Mouse (Mus musculus): ENCODE data around the gene Peli3. TPM values are rescaled to one million over a fixed set of nuclear protein-coding genes. Genes with fewer than 3 reads are reported as not detected.
"Not testable (repeated sequence)": the region's sequence is repeated elsewhere in the genome, so short reads cannot be mapped to it uniquely, and the experiment has no call there.

Peli3 gene
- polyA plus RNA-seq (2016; fragmentation: Nextera tagmentation; extraction: Ambion mirVana), result 1.5 and 1.9 TPM in 2 replicates

GRCm38 (mm10) chr19:4942551-4943252 lies at the start of gene Peli3:
TSS of gene Peli3 (minus strand) at chr19:4943127.
- under 1% methylated on average over 55 of the region's 55 CpGs for WGBS
- H3K27ac ChIP-seq (replicated peaks), result peak within 1 kb of the TSS; percentile 72
- peak within 1 kb of the TSS; percentile 82 for H3K4me3 ChIP-seq
- H3K36me3 ChIP-seq, result no peaks in the 10 kb centered on the region
- H3K9me3 ChIP-seq (replicated peaks), result no peaks in the 10 kb centered on the region
- DNase-seq (ENCODE audit: low spot score), result peak; percentile 87
- H3K27me3 ChIP-seq (ENCODE audit: low read depth, poor library complexity, severe bottlenecking), result peaks cover 28% of the 10 kb centered on the region
- H3K4me1 ChIP-seq, result peaks cover 17% of the 10 kb centered on the region

- Histone ChIP-seq H3K9me3 (replicated peaks) (no peaks in the 10 kb centered on the region), H3K27ac (replicated peaks) (no peak overlapping the region), H3K36me3 (no peaks in the 10 kb centered on the region), H3K27me3 (ENCODE audit: low read depth, poor library complexity, severe bottlenecking) (peaks cover 69% of the 10 kb centered on the region), H3K4me1 (peaks cover 15% of the 10 kb centered on the region), H3K4me3 (no peak overlapping the region)
- WGBS, result 21% methylated on average over 8 of the region's 8 CpGs
- peak; percentile 28 for DNase-seq (ENCODE audit: low spot score)
Observed at GRCm38 (mm10) chr19:4992371-4992770, 49.4 kb upstream of the Peli3 start.

- no peak overlapping the region for H3K27ac ChIP-seq (replicated peaks)
- peaks cover 15% of the 10 kb centered on the region for H3K4me1 ChIP-seq
- no peaks in the 10 kb centered on the region for H3K9me3 ChIP-seq (replicated peaks)
- peaks cover 80% of the 10 kb centered on the region for H3K27me3 ChIP-seq (ENCODE audit: low read depth, poor library complexity, severe bottlenecking)
- no peaks in the 10 kb centered on the region for H3K36me3 ChIP-seq
- no peak for DNase-seq (ENCODE audit: low spot score)
- peak overlapping the region; percentile 35 for H3K4me3 ChIP-seq
- 1% methylated on average over 21 of the region's 22 CpGs for WGBS
Observed at GRCm38 (mm10) chr19:4990716-4991115, 47.8 kb upstream of the Peli3 start.

- peaks cover 15% of the 10 kb centered on the region for H3K4me1 ChIP-seq
- no peak within 1 kb of the TSS for H3K27ac ChIP-seq (replicated peaks)
- no peaks in the 10 kb centered on the region for H3K36me3 ChIP-seq
- no peaks in the 10 kb centered on the region for H3K9me3 ChIP-seq (replicated peaks)
- peaks cover 85% of the 10 kb centered on the region for H3K27me3 ChIP-seq (ENCODE audit: low read depth, poor library complexity, severe bottlenecking)
- 17% methylated on average over 4 of the region's 4 CpGs for WGBS
- peak within 1 kb of the TSS; percentile 46 for H3K4me3 ChIP-seq
- no peak for DNase-seq (ENCODE audit: low spot score)
Observed at GRCm38 (mm10) chr19:4990256-4990625, 47.3 kb upstream of the Peli3 start, which contains the start of gene Npas4. TSS of gene Npas4 (minus strand) at chr19:4990316.

GRCm38 (mm10) chr19:4989434-4990255 lies 46.7 kb upstream of the Peli3 start:
- no peak for DNase-seq (ENCODE audit: low spot score)
- Histone ChIP-seq H3K9me3 (replicated peaks) (no peaks in the 10 kb centered on the region), H3K27ac (replicated peaks) (no peak overlapping the region), H3K36me3 (no peaks in the 10 kb centered on the region), H3K4me1 (peaks cover 15% of the 10 kb centered on the region), H3K27me3 (ENCODE audit: low read depth, poor library complexity, severe bottlenecking) (peaks cover 91% of the 10 kb centered on the region), H3K4me3 (peak overlapping the region; percentile 46)
- 15% methylated on average over 47 of the region's 47 CpGs for WGBS

- Histone ChIP-seq H3K36me3 (no peaks in the 10 kb centered on the region), H3K4me3 (no peak overlapping the region; the same call in 1 of the 2 replicates), H3K4me1 (peaks cover 15% of the 10 kb centered on the region), H3K27ac (replicated peaks) (no peak overlapping the region), H3K27me3 (ENCODE audit: low read depth, poor library complexity, severe bottlenecking) (peaks cover 97% of the 10 kb centered on the region), H3K9me3 (replicated peaks) (no peaks in the 10 kb centered on the region)
- peak; percentile 91 for DNase-seq (ENCODE audit: low spot score)
- WGBS, result 3% methylated on average over 13 of the region's 13 CpGs
Observed at GRCm38 (mm10) chr19:4989013-4989412, 46.1 kb upstream of the Peli3 start.

- Histone ChIP-seq H3K4me1 (no peaks in the 10 kb centered on the region), H3K9me3 (replicated peaks) (no peaks in the 10 kb centered on the region)
- DNase-seq (ENCODE audit: low spot score), result peak; percentile 35
Observed at GRCm38 (mm10) chr19:4981767-4982166, 38.8 kb upstream of the Peli3 start.

GRCm38 (mm10) chr19:4968236-4968635 lies 25.3 kb upstream of the Peli3 start:
- 89% methylated on average over 2 of the region's 2 CpGs for WGBS
- no peak overlapping the region for H3K27ac ChIP-seq (replicated peaks)
- peaks cover 3% of the 10 kb centered on the region for H3K4me1 ChIP-seq
- no peak overlapping the region for H3K4me3 ChIP-seq
- no peak for DNase-seq (ENCODE audit: low spot score)
- peaks cover 39% of the 10 kb centered on the region for H3K36me3 ChIP-seq
- no peaks in the 10 kb centered on the region for H3K9me3 ChIP-seq (replicated peaks)
- no peaks in the 10 kb centered on the region for H3K27me3 ChIP-seq (ENCODE audit: low read depth, poor library complexity, severe bottlenecking)

More at GRCm38 (mm10) chr19:4981767-4982166, 38.8 kb upstream of the Peli3 start:
- Histone ChIP-seq H3K36me3 (no peaks in the 10 kb centered on the region), H3K4me3 (no peak overlapping the region), H3K27me3 (ENCODE audit: low read depth, poor library complexity, severe bottlenecking) (peaks cover 41% of the 10 kb centered on the region), H3K27ac (replicated peaks) (no peak overlapping the region)

GRCm38 (mm10) chr19:4961928-4962601 lies 19.1 kb upstream of the Peli3 start, which contains the start of gene Mrpl11:
TSS of gene Mrpl11 (plus strand) at chr19:4962147.
- Histone ChIP-seq H3K4me1 (peaks cover 10% of the 10 kb centered on the region), H3K27ac (replicated peaks) (peak within 1 kb of the TSS; percentile 95), H3K27me3 (ENCODE audit: low read depth, poor library complexity, severe bottlenecking) (no peaks in the 10 kb centered on the region), H3K4me3 (peak within 1 kb of the TSS; percentile 90), H3K9me3 (replicated peaks) (no peaks in the 10 kb centered on the region), H3K36me3 (peaks cover 31% of the 10 kb centered on the region)
- DNase-seq (ENCODE audit: low spot score), result peak; percentile 90
- under 1% methylated on average over 34 of the region's 34 CpGs for WGBS

GRCm38 (mm10) chr19:4948641-4949040 lies 5.7 kb upstream of the Peli3 start:
- H3K27ac ChIP-seq (replicated peaks); H3K4me3 ChIP-seq; H3K27me3 ChIP-seq (ENCODE audit: low read depth, poor library complexity, severe bottlenecking); H3K36me3 ChIP-seq; H3K4me1 ChIP-seq; DNase-seq (ENCODE audit: low spot score); H3K9me3 ChIP-seq (replicated peaks): not testable (repeated sequence)
- WGBS, result 89% methylated on average over 9 of the region's 9 CpGs

GRCm38 (mm10) chr19:4945540-4945939 lies 2.6 kb upstream of the Peli3 start:
- Histone ChIP-seq H3K36me3 (no peaks in the 10 kb centered on the region), H3K4me1 (peaks cover 17% of the 10 kb centered on the region), H3K27ac (replicated peaks) (no peak overlapping the region), H3K9me3 (replicated peaks) (no peaks in the 10 kb centered on the region), H3K4me3 (no peak overlapping the region), H3K27me3 (ENCODE audit: low read depth, poor library complexity, severe bottlenecking) (peaks cover 23% of the 10 kb centered on the region)
- no peak for DNase-seq (ENCODE audit: low spot score)
- 47% methylated on average over 6 of the region's 6 CpGs for WGBS

GRCm38 (mm10) chr19:4943253-4943588 lies 294 bp upstream of the Peli3 start:
- Histone ChIP-seq H3K4me1 (peaks cover 17% of the 10 kb centered on the region), H3K27ac (replicated peaks) (peak overlapping the region; percentile 72; the same call in 1 of the 2 replicates), H3K9me3 (replicated peaks) (no peaks in the 10 kb centered on the region), H3K27me3 (ENCODE audit: low read depth, poor library complexity, severe bottlenecking) (peaks cover 26% of the 10 kb centered on the region), H3K4me3 (peak overlapping the region; percentile 82), H3K36me3 (no peaks in the 10 kb centered on the region)
- peak; percentile 21 for DNase-seq (ENCODE audit: low spot score)
- 10% methylated on average over 13 of the region's 13 CpGs for WGBS

Data from midbrain, embryonic 10.5 days (tissue).